ENCODE assay signal across 11 mouse cellular contexts in the genomic region with DNA sequence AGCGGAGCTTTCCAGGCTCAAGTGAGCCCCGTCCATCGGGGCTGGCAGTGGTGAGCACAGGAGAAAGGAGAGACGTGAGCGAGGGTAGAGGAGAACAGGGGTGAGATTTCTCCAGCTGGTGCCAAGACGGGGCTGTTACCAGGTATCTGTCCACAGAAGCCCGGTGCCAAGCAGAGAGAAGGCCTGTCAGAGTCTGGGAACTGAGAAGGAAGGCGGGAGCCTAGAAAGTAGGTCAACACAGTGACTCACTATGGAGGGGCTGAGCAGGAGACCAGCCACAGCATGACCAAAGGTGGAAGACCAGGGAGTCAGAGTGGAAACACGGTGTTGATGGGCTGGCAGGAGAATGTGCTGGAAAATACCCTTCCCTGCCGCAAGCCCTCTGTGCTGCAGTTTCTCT.
A peak's percentile ranks its signal among the peaks of the same experiment; 100 is the strongest.
DNase-seq lines count a peak whose midpoint lies in the region; ATAC-seq and TF ChIP-seq lines count a peak whose summit lies in the region.
"Had no signal": no experiment of that assay in that cellular context is flagged by ENCODE, and none has a peak within 500 bp of the region (broad histone marks: within the 10 kb centered on the region; RNA-seq: fewer than 3 reads in every experiment).

No protein-coding gene starts in this region.

- TF ChIP-seq EP300 in stomach, postnatal 0 days (optimal IDR thresholded peaks at IDR 0.05), result no peak

- ATAC-seq in stomach, postnatal 0 days (ENCODE audit: low FRiP score, low TSS enrichment), result peak; percentile 72; the same call in 1 of the 2 replicates
- no peak for ATAC-seq in intestine, postnatal 0 days
- ATAC-seq: CD4-positive, CD25-positive, alpha-beta regulatory T cell, adult 4 months; intestine, embryonic 16.5 days had no signal

- no peak overlapping the region for H3K27ac ChIP-seq in stomach, postnatal 0 days (replicated peaks)
- no peak overlapping the region for H3K27ac ChIP-seq in intestine, postnatal 0 days (ENCODE audit: low read depth, low read length)
- H3K27ac ChIP-seq: heart, embryonic 13.5 days had no signal

- H3K36me3 ChIP-seq in stomach, postnatal 0 days (ENCODE audit: control insufficient read depth, insufficient read depth, low read length), result no peaks in the 10 kb centered on the region
- no peaks in the 10 kb centered on the region for H3K36me3 ChIP-seq in intestine, postnatal 0 days (ENCODE audit: control insufficient read depth, insufficient read depth)
- H3K36me3 ChIP-seq: heart, embryonic 13.5 days had no signal

- no peak overlapping the region for H3K4me3 ChIP-seq in stomach, postnatal 0 days (ENCODE audit: low read depth, low read length)
- no peak overlapping the region for H3K4me3 ChIP-seq in intestine, postnatal 0 days (ENCODE audit: low read depth, low read length)
- H3K4me3 ChIP-seq: heart, embryonic 13.5 days had no signal

- 56% methylated on average over 10 of the region's 10 CpGs for WGBS in stomach, postnatal 0 days
- 80% methylated on average over 10 of the region's 10 CpGs for WGBS in intestine, postnatal 0 days

- no peaks in the 10 kb centered on the region for H3K9me3 ChIP-seq in stomach, postnatal 0 days (ENCODE audit: control insufficient read depth, low read length)
- H3K9me3 ChIP-seq in intestine, postnatal 0 days (ENCODE audit: control insufficient read depth), result no peaks in the 10 kb centered on the region
- H3K9me3 ChIP-seq: heart, embryonic 13.5 days had no signal

- H3K9ac ChIP-seq in stomach, postnatal 0 days (ENCODE audit: low read length), result no peak overlapping the region
- H3K9ac ChIP-seq in intestine, postnatal 0 days (ENCODE audit: low read depth, low read length), result no peak overlapping the region
- H3K9ac ChIP-seq: heart, embryonic 13.5 days had no signal

- peak; percentile 42 to 63 for DNase-seq in cerebellum, postnatal 25 days
- no peak for DNase-seq in cerebellum, adult 11 months
- DNase-seq in urinary bladder, adult 18-20 months (ENCODE audit: low spot score in 2 of 2), result peak; percentile 16 to 39
- no peak for DNase-seq in urinary bladder, postnatal 10 days (ENCODE audit: low spot score)
- peak; percentile 13 to 18 for DNase-seq in heart, adult 9 months (ENCODE audit: low spot score in 2 of 2)
- peak; percentile 23 for DNase-seq in stomach, postnatal 0 days (ENCODE audit: low spot score)
- DNase-seq in frontal cortex, postnatal 10 days (ENCODE audit: low spot score in 2 of 2), result no peak

- H3K4me2 ChIP-seq in stomach, postnatal 0 days (replicated peaks; ENCODE audit: low read depth), result no peak overlapping the region
- H3K4me2 ChIP-seq in intestine, postnatal 0 days (replicated peaks; ENCODE audit: low read depth), result no peak overlapping the region
- H3K4me2 ChIP-seq: heart, embryonic 13.5 days had no signal

- no peaks in the 10 kb centered on the region for H3K27me3 ChIP-seq in stomach, postnatal 0 days (ENCODE audit: control insufficient read depth, insufficient read depth, low read length)
- H3K27me3 ChIP-seq in intestine, postnatal 0 days (replicated peaks; ENCODE audit: control insufficient read depth, insufficient read depth, low read length), result no peaks in the 10 kb centered on the region
- H3K27me3 ChIP-seq: heart, embryonic 13.5 days had no signal

- no peaks in the 10 kb centered on the region for H3K4me1 ChIP-seq in stomach, postnatal 0 days (replicated peaks; ENCODE audit: control insufficient read depth, insufficient read depth)
- H3K4me1 ChIP-seq in intestine, postnatal 0 days (replicated peaks; ENCODE audit: control insufficient read depth, insufficient read depth, low read length), result no peaks in the 10 kb centered on the region

- TF ChIP-seq CTCF in stomach, postnatal 0 days (IDR thresholded peaks at IDR 0.05; ENCODE audit: low read depth), result no peak
- TF ChIP-seq CTCF in intestine, postnatal 0 days (IDR thresholded peaks at IDR 0.05; ENCODE audit: low read depth), result no peak

Comparison
In these comparisons a context has a peak if more than half of its experiments do, and no peak if none do; other contexts are left out.
1. DNase-seq: peak in cerebellum, postnatal 25 days (2 of 2), urinary bladder, adult 18-20 months (2 of 2), heart, adult 9 months (2 of 2) and stomach, postnatal 0 days (single experiment); none in cerebellum, adult 11 months (single experiment), urinary bladder, postnatal 10 days (single experiment) and frontal cortex, postnatal 10 days (0 of 2).